Mouse (Mus musculus) adrenal gland (tissue): ENCODE measurements at regions not wholly inside any gene's neighbourhood (a gene's known extent, or its start where the extent isn't known, plus 50 kb on each side); places are given as distances from the start of the nearest gene placed in this dataset.

Source experiments
- intact Hi-C: fragments of 180-260 bp; cut with DNase I; formaldehyde crosslinking; loops from one replicate; pipeline ENCODE4 v1.15.1; 2025

DNA sequence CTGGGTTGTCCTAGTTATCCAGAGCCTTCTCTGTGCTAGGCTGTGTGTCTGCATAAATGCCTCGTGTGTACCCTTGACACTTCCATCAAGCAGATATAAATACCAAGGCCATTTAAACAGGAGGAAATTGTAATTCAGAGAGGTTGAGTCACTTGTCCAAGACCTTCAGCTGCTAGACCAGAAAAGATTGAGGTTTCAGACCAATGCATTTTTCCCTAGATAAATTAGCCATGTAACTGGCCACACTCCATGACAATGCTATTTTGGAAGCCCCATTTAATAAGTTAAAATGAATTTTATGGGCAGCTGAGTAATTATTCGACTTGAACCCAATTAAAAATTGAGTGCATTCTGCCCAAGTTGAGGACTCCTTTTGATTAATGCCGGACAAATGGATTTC, 509.6 kb downstream of the 1810013L24Rik start:
- intact Hi-C loops: no loop called here

DNA sequence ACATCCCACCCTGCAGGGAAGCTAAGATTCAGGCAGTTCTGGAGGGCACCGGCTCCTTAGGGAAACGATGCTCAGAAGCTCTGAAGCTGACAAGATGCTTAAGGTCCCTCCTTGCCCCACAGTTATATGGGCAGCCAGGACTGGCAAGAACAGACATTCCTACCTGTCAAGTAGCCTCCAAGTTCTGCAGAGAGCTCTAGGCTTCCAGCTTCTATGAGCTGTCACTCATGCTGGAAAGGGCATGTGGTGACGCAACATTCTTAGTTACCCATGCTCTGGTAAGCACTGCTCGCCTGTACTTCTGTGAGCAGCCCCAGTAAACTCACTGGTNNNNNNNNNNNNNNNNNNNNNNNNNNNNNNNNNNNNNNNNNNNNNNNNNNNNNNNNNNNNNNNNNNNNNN, 511.3 kb downstream of the 1810013L24Rik start:
- intact Hi-C loops: no loop called here

DNA sequence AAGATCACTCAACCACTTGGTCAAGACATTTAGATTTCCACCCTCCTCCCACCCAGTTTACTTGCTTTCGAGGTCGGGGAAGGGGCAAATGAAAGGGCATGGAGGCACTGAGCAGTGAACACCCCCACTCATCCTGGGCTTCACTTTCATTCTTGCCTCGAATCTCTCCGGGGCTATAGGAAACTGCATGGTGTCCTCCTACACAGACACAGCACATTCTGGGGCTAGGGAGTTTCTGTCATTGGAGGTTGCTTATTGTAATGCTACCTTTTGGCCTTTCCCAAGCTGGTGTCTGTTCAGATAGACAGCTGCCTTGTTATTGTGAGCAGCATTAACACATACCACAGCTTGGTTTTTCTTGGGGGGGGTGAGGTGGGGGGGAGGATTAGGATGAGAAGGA, 523.9 kb downstream of the 1810013L24Rik start:
- intact Hi-C loops: no loop called here

DNA sequence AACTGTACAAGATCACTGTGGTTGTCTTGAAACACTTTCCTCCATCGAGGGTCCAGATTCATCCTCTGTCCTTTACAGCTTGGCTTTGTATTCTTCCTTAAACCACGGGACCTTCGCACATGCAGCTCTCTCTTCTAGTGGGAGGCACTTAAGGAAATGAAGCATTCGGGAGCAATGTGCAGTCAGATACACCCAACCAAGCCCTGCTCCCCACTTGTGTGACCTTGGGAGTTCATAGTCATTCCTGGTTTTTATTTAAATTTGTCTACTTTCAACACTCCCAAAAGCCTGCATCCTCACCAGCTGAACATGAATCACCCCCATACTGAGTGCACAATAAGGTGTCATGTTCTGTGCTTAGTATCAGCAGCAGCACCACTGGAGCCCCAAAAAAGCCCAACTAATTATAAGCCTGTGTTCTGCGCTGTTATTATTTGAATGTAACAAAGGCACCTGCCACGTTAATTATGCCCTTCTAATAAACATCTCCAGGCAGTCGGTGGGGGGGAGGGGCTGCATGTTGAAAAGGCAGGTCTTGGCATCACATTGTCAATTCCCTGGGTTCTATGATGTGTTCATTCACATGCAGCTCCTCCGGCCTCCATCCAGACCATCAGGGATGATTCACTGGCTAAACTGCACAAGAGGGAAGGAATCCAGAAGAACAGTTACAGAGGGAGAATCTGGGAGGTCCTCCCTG, 524.6 kb downstream of the 1810013L24Rik start:
- intact Hi-C loops: no loop called here

DNA sequence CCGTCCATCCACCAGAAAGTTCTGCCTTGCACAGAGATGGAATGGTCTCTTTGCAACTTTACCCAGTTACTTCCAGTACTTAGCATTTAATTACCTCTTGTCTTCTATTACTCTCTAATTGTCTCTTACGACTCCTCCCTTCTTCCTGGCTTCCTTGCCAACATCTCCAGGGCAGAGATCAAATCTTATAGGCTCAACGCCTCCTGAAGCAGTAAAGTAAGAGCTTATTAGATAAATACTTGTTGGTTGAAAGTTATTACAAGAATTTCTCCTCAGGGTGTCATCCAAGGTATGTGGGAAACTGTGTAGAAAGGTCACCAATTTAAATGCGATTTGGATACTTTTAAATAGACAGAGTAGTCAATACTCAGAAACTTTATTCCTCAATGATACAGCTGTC, 528.8 kb downstream of the 1810013L24Rik start:
- intact Hi-C loops: no loop called here

DNA sequence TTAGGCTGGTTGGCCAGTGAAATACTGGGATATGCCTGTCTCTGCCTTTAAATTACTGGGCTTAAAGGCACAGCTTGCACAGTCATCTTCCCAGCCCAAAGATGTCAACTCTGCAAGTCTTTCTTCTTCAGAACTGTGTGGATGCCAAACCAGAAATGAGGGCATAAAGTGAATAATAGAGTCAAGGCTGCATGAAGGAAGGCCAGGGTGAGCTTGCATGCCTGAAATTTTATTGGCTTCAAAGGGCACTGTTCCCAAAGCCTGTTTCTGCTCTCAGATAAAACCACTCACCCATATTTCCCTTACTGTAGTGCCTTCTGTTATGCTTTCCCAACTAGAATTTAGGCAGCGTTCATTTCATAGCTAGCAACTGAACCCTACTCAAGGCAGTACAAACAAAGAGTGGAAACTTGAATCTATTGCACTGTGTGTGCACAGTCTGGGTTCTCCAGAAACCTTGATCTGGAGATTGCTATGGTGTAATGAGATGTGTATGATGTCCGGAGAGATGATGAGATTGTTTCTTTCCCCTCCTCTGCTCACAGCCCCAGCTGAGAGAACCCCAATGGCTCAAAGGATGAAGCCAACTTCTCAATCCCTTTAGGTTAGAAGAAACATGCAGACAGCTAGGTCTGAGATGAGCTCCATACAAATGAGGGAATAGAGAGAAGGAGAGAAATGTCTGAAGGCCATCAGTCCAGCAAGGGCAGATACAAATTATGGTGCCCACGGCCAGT, 529.7 kb downstream of the 1810013L24Rik start:
- intact Hi-C loops: no loop called here

DNA sequence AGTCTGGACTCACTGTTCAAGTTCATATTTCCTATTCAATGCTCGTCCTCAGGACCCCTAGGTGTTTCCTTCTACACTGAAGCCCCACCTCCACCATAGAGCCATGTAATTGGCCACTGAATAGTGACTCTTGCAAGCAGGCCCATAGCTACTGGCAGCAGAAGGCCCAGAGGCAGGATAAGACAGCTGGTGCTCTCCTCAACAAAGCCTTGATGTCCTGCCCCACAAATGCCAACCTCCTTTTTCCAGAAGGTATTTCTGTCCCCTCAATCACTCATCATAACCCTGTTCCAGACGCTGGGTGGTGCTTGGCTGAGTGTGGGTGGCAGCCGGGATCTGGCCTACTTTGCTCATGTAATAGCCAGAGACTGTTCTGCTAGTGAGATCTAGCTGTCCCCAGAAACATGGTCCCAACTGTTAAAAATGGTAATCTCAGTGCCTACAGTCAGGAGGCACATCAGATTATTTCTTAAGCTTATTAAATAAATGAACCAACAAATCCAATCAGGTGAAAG, 530.9 kb downstream of the 1810013L24Rik start:
- intact Hi-C loops: no loop called here

DNA sequence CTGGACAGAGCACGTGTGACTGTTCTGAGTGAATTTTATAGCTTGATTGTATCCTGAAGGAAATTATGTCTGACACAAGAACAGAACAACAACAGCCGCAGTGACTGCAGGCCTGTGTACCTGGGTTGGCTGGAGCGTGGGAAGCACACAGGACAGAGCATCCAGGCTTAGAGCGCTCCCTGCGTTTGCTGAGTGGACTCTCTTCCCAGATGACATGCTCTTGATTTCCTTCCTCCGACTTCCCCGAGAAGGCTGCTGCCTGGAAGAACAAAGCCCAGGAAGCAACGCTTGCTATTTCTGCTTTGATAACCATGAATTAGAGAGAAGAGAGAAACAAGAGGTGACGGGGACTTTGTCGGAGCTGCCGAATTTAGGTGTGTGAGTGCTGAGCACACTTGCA, 532.2 kb downstream of the 1810013L24Rik start:
- intact Hi-C loops: no loop called here

DNA sequence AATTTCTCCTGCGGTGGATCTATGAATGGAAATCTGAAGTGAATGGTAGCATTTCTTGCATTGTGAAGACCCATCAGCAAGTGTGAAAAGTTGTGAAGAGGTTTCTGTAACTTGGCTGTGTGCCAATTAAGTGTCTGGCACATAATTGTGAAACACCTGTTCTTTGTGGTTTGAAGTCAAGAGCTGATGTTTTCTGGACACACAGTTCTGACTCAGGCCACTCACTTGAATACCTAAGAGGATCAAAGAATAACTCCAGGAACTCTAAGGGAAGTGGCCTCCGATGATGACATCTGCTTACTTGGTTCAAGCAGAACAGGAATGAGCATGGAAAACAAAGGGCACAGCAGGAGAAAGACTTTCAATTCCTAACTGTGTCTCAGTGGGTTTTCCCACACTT, 534.2 kb downstream of the 1810013L24Rik start:
- intact Hi-C loops: no loop called here

DNA sequence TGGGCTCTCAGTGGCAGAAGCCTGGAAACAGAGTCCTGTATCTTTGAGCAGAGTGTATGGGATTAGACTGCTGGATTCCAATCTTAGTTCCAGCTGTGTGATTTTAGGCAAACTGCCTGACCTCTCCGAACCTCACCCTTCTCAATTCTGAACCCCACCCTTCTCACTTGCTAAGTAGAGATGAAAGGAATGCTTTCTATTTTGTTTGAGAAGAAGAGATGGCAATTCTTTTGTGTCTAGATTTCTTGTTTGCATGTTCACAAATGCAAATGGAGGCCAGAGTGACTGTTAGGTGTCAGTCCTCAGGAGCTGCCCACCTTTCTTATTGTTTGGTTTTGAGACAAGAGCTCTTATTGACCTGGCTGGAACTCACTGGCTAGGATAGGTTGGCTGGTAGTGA, 561.1 kb downstream of the 1810013L24Rik start:
- intact Hi-C loops: no loop called here

DNA sequence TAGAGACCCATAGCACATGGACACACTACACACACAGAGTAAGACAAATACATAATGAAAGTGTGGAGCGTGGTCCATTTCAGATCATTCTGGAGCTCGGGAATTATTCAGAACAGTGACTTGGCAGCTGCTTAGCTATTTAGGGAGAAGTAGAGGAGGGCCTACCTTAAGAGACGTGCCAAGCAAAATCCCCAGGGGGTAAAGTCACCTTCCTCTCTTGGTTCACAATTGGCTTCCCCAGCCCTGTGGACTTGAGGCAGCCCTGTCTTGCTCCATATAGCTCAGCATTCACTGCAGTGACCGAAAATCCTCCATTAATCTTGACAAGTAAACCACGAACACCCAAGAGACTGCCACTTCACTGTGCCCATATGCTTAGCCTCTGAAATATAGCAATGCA, 574.8 kb downstream of the 1810013L24Rik start:
- intact Hi-C loops: no loop called here

DNA sequence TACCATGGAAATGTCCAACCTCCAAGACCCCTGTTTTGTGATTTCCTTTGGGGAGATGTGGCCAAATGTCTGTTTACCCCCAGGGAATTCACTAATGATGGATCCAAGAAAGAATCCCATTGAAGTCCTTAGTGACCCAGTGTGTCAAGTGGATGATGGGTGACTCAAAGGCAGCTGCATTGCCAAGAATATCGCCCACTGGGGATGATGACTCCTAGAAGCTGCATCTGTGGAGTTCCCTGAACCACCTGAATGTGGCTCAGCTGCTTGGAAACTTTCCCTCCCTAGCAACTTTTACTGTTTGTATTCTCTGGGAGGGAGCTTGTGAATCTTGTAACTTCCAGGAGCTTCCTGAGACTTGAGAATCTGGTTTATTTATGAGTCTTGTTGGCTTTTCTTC, 578.3 kb downstream of the 1810013L24Rik start:
- intact Hi-C loops: no loop called here

DNA sequence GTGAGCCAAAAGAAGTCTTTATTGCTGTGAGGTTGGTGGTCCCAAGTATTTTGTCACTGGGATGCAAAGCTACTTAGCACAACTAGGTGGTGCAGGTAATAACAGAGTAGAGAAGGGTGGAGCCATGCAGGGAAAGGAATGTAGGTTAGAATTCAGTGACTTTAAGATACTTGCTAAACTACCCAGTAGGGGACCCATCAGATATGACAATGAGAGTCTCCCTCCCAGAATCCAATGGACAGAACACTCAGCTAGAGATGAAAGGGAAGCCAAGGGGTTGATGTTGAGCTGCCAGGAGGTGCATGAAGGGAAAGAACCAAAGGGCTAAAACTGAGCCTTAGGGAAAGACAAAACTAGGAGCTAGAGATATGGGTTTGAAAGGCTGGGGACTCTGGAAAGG, 564.9 kb downstream of the Grin2a start:
- intact Hi-C loops: no loop called here

DNA sequence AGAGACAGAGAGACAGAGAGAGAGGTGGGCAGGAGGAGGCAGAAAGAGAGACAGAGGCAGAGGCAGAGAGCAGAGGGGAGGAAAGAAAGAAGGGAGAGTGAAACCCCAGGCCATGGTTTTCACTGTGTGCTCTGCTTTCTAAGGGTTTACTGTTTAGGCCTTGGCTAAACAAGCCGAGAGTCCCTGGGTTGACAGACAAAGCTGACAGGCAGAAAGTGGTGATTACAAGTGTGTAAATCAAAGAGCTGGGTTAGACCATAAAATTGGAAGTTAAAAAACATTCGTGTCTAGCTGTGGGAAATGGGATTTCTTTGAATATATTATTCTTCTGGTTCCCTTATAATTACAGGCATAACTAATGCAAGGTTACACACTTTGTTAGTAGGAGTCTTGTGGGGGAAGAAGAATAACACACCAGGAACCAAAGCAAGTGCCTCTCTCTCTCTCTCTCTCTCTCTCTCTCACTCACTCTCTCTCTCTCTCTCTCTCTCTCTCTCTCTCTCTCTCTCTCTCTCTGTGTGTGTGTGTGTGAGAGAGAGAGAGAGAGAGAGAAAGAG, 556.0 kb downstream of the Grin2a start:
- intact Hi-C loops: no loop called here

DNA sequence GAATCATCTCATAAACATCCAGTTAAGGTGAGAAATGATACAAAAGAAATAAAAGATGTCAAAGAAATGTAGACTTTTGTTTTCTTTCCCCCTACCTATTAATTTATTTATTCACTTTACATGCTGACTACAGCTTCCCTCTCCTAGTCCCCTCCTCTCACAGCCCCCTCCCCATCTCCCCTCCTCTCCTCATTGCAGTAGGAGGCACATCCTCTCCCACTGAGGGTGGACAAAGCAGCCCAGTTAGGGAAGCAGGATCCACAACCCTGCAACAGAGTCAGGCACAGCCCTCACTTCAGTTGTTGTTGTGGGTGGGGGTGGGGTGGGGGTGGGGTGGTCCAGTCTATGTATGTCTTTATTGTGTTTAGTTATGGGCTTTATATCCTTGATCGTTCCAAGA, 555.5 kb downstream of the Grin2a start:
- intact Hi-C loops: no loop called here

DNA sequence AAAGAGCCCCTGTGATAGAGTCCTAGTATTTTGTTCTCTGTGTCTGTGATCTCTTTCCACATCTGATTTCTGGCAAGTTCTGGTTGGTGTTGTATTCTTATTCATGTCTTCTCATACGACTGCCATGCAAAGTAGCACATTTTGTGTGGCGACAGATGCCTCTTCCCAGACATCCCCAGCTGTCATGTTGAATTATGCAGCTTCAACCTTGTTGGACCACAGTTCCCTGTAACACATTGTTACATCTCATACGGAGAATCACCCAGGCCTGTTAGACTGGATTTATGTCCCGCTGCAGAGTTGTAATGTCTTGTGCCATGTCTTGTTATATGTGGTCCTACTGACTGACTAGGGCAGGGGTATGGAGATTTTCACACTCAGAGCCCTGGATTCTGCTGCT, 543.3 kb downstream of the Grin2a start:
- intact Hi-C loops: no loop called here

DNA sequence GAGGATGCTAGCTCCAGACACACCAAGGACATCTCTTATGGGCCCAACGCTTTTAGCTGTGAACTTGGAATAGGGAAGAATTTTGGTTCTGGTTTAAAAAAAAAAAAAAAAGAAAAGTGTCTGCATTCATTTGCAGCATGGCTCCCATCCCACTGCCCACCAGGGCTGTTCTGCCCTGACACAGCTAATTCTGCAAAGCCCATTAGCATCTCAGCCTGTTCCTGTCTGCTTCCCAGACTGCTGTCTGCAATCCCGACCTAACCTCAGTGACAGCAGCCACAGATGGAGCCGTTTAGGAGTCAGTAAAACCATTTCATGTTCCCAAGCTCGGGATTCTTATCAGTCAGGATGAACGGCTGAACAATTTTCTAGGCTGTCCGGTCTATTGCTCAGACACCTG, 537.8 kb downstream of the Grin2a start:
- intact Hi-C loops: no loop called here

DNA sequence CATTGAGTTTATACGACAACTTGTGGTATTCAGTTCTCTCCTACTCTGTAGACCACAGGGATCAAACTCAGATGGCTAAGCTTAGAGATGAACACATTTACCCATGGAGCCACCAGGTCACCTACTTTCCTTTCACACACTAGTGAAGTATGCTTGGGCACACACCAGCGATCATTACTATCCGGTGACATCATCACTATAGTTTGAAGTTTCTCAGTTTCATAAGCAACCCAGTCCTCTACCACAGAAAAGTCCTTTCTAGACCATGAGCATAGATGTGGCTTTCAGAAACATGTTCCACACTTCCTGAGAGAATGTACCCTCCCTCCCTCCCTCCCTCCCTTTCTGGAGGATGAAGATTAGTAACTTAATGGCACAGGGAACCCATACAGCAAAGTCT, 532.9 kb downstream of the Grin2a start:
- intact Hi-C loops: loop anchor here (10.0 kb wide), 1 partner anchor 448 kb away; no protein-coding TSS in a partner anchor

DNA sequence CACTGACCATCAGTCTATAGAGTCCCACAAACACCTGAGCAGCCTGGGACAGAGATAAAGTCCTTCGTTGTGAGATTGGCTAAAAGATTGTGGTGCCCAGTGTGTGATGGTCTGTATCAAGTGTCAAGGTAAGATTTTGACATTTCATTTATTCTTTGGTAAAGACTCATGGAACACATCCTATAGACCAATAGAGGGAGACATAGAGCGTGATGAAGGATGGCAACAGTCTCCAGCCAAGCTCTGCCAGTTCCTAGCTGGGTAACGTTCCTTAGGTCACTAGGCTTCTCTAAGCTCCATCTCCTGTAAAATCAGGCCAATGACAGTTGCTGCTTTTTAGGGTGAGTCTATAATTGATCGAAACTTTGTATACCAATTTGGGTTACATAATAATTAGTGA, 526.0 kb downstream of the Grin2a start:
- intact Hi-C loops: loop anchor here (10.0 kb wide), 1 partner anchor 455 kb away; no protein-coding TSS in a partner anchor

DNA sequence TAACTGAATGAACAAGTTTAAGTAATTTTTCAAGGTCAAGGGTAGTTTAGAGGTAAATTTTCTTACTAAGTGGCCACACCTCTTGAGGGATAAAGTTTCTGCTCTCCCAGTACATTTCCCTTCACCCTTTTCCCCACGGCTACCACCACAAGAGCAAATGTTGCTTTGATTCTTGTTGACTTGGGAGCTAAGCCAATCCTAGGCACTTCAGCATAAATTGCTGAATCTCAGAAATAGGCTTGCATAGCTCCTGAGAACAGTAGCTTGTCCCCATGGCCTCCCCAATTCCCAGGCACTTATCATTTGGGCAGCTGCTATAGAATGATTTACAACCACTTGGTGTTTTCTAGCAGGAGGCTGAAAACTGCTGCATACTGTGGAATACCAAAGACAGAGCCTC, 510.1 kb downstream of the Grin2a start:
- intact Hi-C loops: no loop called here

DNA sequence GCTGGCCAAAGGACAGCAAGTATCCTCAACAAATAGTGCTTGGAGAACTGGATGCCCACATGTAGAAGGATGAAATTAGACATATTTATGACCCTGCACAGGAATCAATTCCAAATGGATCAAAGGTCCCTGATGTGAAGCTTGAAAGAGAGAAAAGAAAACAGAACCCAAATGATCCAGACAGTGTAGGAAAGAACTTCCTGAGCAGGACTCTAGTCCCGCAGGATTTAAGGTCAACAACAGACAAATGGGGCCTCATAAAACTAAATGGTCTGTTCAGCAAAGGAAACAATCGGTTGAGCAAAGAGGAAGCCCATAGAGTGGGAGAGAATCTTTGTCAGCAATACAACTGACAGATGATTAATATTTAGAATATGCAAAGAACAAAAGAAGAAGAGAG, 497.1 kb downstream of the Grin2a start:
- intact Hi-C loops: no loop called here

DNA sequence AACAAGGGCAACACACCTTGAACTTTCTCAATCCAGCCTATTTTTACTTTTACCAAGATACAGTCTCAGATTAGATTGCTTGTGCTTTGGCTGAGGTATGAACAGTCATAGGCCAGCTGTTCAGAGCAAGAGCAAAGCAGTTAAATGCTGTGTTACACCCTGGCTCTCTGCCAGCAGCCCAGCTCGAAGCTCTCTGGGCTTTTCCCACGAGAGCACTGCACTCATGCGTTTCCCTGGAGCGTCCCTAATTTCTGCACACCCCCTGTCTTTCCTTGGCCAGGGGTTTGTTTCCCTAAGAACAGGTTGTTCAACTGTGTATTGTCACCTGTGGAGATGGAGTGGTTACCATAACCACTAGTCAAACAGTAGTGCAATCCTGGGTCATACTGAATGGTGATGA, 493.6 kb downstream of the Grin2a start:
- intact Hi-C loops: no loop called here

DNA sequence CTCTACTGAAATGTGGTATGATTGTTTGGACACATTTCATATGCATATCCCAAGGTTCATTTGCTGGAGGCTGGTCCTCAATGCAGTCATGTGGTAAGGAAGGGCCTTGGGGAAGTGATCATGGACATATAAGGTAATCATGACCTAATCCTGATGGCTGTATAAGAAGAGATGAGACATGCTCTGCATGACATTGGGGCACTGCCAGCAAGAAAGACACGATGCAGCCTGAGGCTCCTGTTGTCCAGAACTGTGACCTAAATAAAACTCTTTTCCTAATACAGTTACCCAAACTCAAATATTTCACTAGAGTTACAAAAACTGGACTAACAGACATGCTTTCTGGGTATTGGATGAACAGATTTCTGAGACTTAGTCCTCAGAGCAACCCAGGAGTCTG, 485.7 kb downstream of the Grin2a start:
- intact Hi-C loops: no loop called here
